Comparison of ENCODE assay signal across 22 mouse cellular contexts in genomic region chr11:51476543-51476942, GRCm38 (mm10).
"Had no signal": no experiment of that assay in that cellular context is flagged by ENCODE, and none has a peak within 500 bp of the region (broad histone marks: within the 10 kb centered on the region; RNA-seq: fewer than 3 reads in every experiment).

No protein-coding gene starts in this region.

- H3K27me3 ChIP-seq: limb, embryonic 13.5 days; liver, embryonic 12.5 days; neural tube, embryonic 12.5 days had no signal

- H3K4me3 ChIP-seq: layer of hippocampus, adult 2 months; limb, embryonic 10.5 days; limb, embryonic 13.5 days; liver, embryonic 12.5 days; liver, embryonic 15.5 days; neural tube, embryonic 12.5 days; neural tube, embryonic 15.5 days had no signal

- H3K36me3 ChIP-seq: limb, embryonic 10.5 days; limb, embryonic 13.5 days; liver, embryonic 12.5 days; liver, embryonic 15.5 days; neural tube, embryonic 12.5 days; neural tube, embryonic 15.5 days had no signal

- ATAC-seq: liver, embryonic 12.5 days had no signal

- H3K9me3 ChIP-seq: limb, embryonic 10.5 days; limb, embryonic 13.5 days; liver, embryonic 12.5 days; liver, embryonic 15.5 days; neural tube, embryonic 12.5 days; neural tube, embryonic 15.5 days had no signal

- DNase-seq: kidney, adult 2 months; kidney, postnatal 25 days; layer of hippocampus, adult 9-11 months; liver; lung, adult 18-20 months; lung, postnatal 14 days; lung, postnatal 4 days; midbrain, embryonic 14.5 days; right cerebral cortex, adult 18-20 months; right cerebral cortex, postnatal 14 days; right cerebral cortex, postnatal 4 days; thymus, postnatal 36 days had no signal

- H3K27ac ChIP-seq: kidney, postnatal 0 days; layer of hippocampus, adult 2 months; limb, embryonic 13.5 days; liver, embryonic 12.5 days; liver, embryonic 15.5 days; neural tube, embryonic 12.5 days; neural tube, embryonic 15.5 days; stomach, postnatal 0 days had no signal

- H3K4me1 ChIP-seq: liver, embryonic 12.5 days; liver, embryonic 15.5 days; neural tube, embryonic 12.5 days had no signal

- H3K4me2 ChIP-seq: limb, embryonic 13.5 days; liver, embryonic 12.5 days; liver, embryonic 15.5 days; midbrain, embryonic 11.5 days; neural tube, embryonic 12.5 days; neural tube, embryonic 15.5 days had no signal

- H3K9ac ChIP-seq: limb, embryonic 13.5 days; liver, embryonic 12.5 days; liver, embryonic 15.5 days; neural tube, embryonic 12.5 days; neural tube, embryonic 15.5 days had no signal
